Mouse (Mus musculus) C2C12 (cell line): Measurements from ENCODE around the gene Tuba1b. TPM values are rescaled to one million over a fixed set of nuclear protein-coding genes. Genes with fewer than 3 reads are reported as not detected.
"Not testable (repeated sequence)": the region's sequence is repeated elsewhere in the genome, so short reads cannot be mapped to it uniquely, and the experiment has no call there.

ENCODE experiments used
- H3K27me3 ChIP-seq: one replicate; pipeline ENCODE4 v1.6.1; 2011; ENCODE audit not compliant: control insufficient read depth, insufficient read depth, insufficient read length
- H3K36me3 ChIP-seq: one replicate; pipeline ENCODE4 v1.6.1; 2011; ENCODE audit not compliant: control insufficient read depth, insufficient read depth
- H3K4me3 ChIP-seq: one replicate; pipeline ENCODE4 v1.5.1; 2011; ENCODE audit warnings: mild to moderate bottlenecking, control low read depth; ENCODE audit not compliant: poor library complexity, insufficient read depth, severe bottlenecking
- H3K79me2 ChIP-seq: one replicate; pipeline ENCODE4 v1.6.1; 2011; ENCODE audit not compliant: control insufficient read depth, insufficient read depth
- H3K79me3 ChIP-seq: one replicate; pipeline ENCODE4 v1.6.1; 2011; ENCODE audit warnings: low read depth, control low read depth
- H3ac ChIP-seq: one replicate; pipeline ENCODE3; 2011; ENCODE audit warnings: low read depth; ENCODE audit not compliant: control insufficient read depth, insufficient read length
- CEBPB ChIP-seq: IDR thresholded peaks from one replicate; pipeline ENCODE4 v1.6.1; 2011; ENCODE audit warnings: low read depth, mild to moderate bottlenecking, control low read depth, moderate library complexity
- CTCF ChIP-seq: IDR thresholded peaks from one replicate; pipeline ENCODE4 v1.5.1; 2011; ENCODE audit not compliant: control insufficient read depth, insufficient read depth, insufficient read length
- FOSL1 ChIP-seq: IDR thresholded peaks from one replicate; pipeline ENCODE4 v1.8.0; 2011; ENCODE audit warnings: mild to moderate bottlenecking, low read length; ENCODE audit not compliant: poor library complexity, insufficient read depth, severe bottlenecking
- MAX ChIP-seq: IDR thresholded peaks from one replicate; pipeline ENCODE4 v1.6.1; 2011; ENCODE audit warnings: mild to moderate bottlenecking, control low read depth
- MYOD1 ChIP-seq: IDR thresholded peaks from one replicate; pipeline ENCODE4 v1.6.1; 2011; ENCODE audit warnings: low read depth; ENCODE audit not compliant: control insufficient read depth, insufficient read length
- MYOG ChIP-seq: IDR thresholded peaks from one replicate; pipeline ENCODE4 v1.6.1; 2011; ENCODE audit not compliant: control insufficient read depth, insufficient read length; ENCODE audit errors: extremely low read depth
- USF1 ChIP-seq: IDR thresholded peaks from one replicate; pipeline ENCODE4 v1.6.1; 2011; ENCODE audit warnings: low read depth, mild to moderate bottlenecking, control low read depth, moderate library complexity
- polyA plus RNA-seq: library from polyadenylated mRNA; unstranded; fragments of >200 nt; fragmentation: generic; extraction: Trizol; gene quantifications from one replicate; pipeline ENCODE4 v1.2.1, GENCODE M21; 2012; ENCODE audit warnings: missing spikeins

Gene Tuba1b
- polyA plus RNA-seq, 1 experiment: 3,512 TPM

- TF ChIP-seq MAX: no peak
- no peak for TF ChIP-seq MYOD1
- no peak for TF ChIP-seq CTCF
- TF ChIP-seq CEBPB: no peak
- TF ChIP-seq MYOG: no peak
- TF ChIP-seq FOSL1: no peak
- no peak for TF ChIP-seq USF1
- Histone ChIP-seq H3K27me3 (no peaks in the 10 kb centered on the region), H3K79me3 (peaks cover 22% of the 10 kb centered on the region), H3K36me3 (peaks cover 19% of the 10 kb centered on the region), H3K4me3 (no peak overlapping the region), H3ac (no peak overlapping the region), H3K79me2 (peaks cover 26% of the 10 kb centered on the region)
Measured at GRCm38 (mm10) chr15:98954425-98955253, 20.3 kb upstream of the Tuba1b start.

- Histone ChIP-seq H3K4me3 (peak within 1 kb of the TSS; percentile 99), H3K79me2 (peaks cover 26% of the 10 kb centered on the region), H3K27me3 (no peaks in the 10 kb centered on the region), H3K36me3 (peaks cover 27% of the 10 kb centered on the region), H3K79me3 (peaks cover 22% of the 10 kb centered on the region), H3ac (peak within 1 kb of the TSS; percentile 56)
- TF ChIP-seq USF1 (no peak), CTCF (no peak), CEBPB (peak; percentile 76), MAX (peak; percentile 37), MYOG (no peak), FOSL1 (no peak), MYOD1 (no peak)
Measured at GRCm38 (mm10) chr15:98953401-98954356, 19.3 kb upstream of the Tuba1b start, which contains the start of the genes Gm49450 and Tuba1a. Gm49450 (minus strand) TSS chr15:98953551. Tuba1a (minus strand) TSS chr15:98953703.

DNA sequence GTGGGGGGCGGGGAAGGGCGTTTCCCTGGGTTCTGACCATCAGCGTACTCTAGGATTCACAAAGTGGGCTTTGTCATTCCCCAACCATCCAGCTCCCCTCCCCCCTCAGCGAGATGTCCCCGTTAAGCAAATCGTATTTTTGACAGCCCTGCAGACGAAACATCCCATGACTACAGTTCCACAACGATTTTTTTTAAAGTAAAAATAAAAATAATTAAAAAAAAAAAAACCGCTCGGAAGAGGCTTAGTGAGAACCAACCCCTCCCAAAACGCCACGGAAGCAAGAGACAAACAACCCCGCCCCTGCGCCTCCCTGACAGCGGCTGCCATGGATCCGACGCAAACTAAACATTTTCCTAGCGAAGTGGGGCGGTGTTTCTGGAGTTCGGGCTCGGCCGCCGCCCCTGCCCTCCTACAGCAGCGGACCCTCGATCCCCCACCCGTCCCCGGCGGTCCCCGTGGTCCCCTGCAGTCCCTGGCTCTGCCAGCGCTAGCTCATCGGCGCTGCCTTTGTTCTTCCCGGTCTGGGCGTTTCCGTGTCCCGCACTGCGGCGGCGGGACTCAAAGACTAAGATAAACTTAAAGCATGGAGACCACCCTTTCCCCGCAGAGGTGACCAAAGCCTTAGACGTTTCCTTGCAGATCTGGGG, 18.5 kb upstream of the Tuba1b start:
- Histone ChIP-seq H3K27me3 (no peaks in the 10 kb centered on the region), H3K79me2 (peaks cover 26% of the 10 kb centered on the region), H3K36me3 (peaks cover 27% of the 10 kb centered on the region), H3K79me3 (peaks cover 22% of the 10 kb centered on the region), H3ac (peak overlapping the region; percentile 56), H3K4me3 (peak overlapping the region; percentile 99)
- TF ChIP-seq CTCF (no peak), MYOD1 (no peak), CEBPB (no peak), USF1 (no peak), FOSL1 (no peak), MYOG (no peak), MAX (no peak)

DNA sequence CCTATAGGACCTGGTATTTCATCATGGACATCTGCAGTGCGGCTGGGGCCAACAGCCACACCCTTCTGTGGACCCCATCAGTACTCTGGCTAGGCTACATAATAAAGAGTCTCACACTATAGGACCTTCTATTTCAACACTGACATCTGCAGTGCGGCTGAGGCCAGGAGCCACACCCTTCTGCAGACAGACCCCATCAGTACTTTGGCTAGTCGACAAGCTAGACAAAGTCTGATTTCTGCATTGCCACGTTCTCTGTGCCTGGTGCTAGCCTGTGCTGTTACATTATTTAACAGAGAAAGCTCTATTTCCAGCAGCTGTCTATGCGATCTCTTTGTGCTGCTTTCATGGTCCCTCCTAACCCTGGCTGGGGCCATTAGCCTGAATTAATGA, 17.7 kb upstream of the Tuba1b start:
- Histone ChIP-seq H3K36me3 (peaks cover 27% of the 10 kb centered on the region), H3ac (peak overlapping the region; percentile 87), H3K27me3 (no peaks in the 10 kb centered on the region), H3K79me2 (peaks cover 26% of the 10 kb centered on the region), H3K4me3 (peak overlapping the region; percentile 99), H3K79me3 (peaks cover 22% of the 10 kb centered on the region)
- TF ChIP-seq MAX (peak; percentile 38), MYOG (no peak)

DNA sequence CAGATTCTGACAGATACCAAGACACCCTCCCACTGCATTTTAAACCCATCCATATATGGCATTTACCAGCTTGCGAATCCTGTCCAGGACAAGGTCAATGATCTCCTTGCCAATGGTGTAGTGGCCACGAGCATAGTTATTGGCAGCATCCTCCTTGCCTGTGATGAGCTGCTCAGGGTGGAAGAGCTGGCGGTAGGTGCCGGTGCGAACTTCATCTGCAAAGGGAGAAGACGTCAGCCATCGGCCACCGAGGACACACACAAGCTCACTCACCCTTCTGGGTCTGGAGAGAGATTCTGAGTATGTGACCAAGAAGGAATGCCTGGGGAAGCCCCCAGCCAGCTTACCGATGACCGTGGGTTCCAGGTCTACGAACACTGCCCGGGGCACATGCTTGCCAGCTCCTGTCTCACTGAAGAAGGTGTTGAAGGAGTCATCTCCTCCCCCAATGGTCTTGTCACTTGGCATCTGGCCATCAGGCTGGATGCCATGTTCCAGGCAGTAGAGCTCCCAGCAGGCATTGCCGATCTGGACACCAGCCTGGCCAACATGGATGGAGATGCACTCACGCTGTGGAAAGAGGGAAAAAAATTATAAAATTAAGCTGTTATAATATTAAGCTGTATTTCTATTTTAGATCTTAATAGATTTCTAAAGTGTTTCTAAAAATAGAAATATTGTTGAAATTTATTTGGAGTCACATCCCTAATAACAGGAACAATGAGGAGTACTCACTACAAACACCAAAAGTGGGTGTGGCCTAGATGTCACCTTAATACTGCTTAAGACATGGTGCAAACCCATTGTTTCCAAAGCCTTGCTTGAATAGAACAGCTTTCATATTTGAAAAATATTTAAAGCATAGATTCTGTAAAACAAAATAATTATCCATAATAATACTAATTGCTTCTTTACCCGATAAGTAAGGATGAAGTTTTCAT, 17.0 kb upstream of the Tuba1b start:
- H3K4me3 ChIP-seq: peak overlapping the region; percentile 99

More for the DNA sequence above, 17.0 kb upstream of the Tuba1b start:
- peaks cover 27% of the 10 kb centered on the region for H3K36me3 ChIP-seq
- H3ac ChIP-seq: peak overlapping the region; percentile 87
- H3K27me3 ChIP-seq: not testable (repeated sequence)
- peaks cover 22% of the 10 kb centered on the region for H3K79me3 ChIP-seq
- peaks cover 26% of the 10 kb centered on the region for H3K79me2 ChIP-seq
